Mouse (Mus musculus) right cerebral cortex, postnatal 10 days (tissue): Measurements from ENCODE around the gene Ppbp.
A peak's percentile ranks its signal among the peaks of the same experiment; 100 is the strongest.

Experiments
- DNase-seq, 2 experiments: peaks; one replicate each; pipeline ENCODE4 v3.0.0; 2021; ENCODE audit warnings: low spot score in 2 of 2

Gene Ppbp

DNA sequence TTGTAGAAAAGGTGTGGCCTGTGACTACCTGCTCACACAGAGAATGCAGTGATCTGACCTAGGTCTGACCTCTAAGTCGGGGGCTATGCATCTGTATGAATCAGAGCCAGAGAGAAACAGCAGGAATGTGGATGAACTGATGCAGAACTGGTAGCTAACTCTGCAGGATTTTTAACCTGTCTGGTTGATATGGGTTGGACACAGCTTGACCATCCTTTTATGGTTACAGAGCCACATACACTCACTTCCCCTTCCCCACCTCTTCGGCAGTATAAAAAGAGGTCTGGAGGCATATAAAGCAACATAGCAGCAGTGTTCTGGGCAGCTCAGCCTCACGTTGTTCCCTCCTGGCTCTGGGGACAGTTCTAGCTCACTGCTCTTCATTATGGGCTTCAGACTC lies at the start of gene Ppbp:
Gene Ppbp (plus strand): TSS at position 301 of the 400 bp plus-strand sequence.
- DNase-seq = no peak

DNA sequence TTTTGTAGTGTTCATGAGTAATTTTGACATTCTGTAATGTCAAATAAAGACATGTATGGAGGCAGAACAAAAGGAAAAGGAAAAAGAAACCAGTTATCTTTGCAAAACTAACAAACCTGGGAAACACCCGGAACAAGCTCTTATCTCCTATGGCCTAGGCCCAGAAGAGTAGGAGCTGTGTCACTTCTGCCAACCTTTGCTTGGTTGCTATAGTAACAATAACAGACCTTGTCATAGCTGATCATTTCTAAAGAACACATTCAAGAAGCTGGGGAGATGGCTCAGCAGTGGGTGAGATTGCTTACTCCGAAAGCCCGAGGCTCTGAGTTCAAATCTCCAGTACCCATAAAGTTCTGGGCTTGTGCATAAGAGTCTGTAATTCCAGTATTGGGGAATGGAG lies 45.7 kb upstream of the Ppbp start:
- DNase-seq = no peak

DNA sequence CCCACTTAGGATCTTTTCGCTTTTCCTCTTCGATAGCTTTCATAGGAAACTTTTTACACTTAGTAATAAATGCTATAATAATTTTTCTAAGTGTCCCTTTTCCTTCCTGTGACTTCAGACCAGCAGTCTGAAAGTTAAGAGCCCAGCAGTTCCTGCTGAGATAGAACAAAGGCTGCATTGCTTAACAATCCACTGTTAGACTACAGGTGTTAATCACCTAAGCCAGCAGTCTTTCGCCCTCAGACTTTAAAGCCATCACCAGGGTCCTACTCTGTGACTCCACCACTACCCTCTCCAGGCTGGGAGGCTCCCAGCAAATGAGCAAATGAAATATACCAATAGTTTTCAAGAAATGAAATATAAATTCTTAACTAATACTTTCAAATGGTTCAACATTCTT lies 40.1 kb upstream of the Ppbp start:
- no peak for DNase-seq

DNA sequence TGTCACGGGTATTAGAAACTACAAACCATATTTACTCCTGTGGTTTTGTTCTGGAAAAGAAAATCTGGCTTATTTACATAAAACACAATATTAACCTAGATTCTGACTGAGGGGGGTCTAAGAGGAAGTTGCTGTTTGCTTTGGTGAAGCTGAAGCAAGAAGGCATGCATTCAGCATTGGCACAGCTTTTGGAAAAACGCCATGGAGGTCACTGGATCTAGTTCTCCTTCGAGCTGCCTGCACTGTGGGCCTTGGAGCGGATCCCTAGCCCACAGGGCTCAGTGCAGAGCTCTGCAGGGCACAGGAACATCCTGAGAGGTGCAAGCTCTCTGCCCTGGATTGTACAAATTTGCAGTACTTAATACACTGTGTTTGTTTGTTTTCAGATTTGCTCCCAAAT lies 36.8 kb upstream of the Ppbp start:
- peak in 1 of 2 experiments; percentile 26 for DNase-seq

DNA sequence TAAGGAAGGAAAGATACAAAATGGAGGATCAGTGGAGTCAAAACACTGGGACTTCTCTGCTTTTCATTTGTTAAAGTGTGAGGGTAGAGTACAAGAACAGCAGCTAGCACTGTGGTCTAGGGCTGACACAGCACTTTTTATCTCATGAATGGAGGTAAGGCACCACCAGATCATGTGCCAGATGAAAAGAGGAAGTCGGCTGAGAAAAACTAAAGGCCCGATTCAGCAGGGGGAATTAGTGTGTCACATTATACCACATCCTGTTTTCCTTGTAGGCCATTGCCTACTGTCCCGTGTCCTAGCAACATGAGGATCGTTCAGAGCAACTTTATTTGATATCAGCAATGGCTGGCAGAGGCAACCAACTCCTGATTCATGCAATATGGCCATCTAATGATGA lies 26.3 kb upstream of the Ppbp start:
- no peak for DNase-seq

DNA sequence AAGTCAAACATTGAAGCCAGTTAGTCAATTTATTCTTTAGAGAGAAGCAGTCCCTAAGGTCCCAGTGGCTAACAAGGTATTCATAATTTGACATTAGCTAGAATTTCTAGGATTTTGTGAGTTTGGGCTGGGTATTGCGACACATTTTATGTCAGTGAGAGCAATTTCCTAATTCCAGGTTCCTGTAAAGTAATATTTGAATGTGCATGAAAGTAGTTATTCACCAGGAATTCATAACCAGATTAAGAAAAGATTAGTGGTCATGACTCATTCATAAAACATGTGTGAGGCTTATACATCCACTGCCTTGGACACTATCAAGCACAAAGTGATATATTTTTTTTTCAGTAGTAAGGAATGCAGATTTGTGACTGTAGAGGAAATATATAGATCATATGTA lies 14.4 kb upstream of the Ppbp start:
- no peak for DNase-seq

DNA sequence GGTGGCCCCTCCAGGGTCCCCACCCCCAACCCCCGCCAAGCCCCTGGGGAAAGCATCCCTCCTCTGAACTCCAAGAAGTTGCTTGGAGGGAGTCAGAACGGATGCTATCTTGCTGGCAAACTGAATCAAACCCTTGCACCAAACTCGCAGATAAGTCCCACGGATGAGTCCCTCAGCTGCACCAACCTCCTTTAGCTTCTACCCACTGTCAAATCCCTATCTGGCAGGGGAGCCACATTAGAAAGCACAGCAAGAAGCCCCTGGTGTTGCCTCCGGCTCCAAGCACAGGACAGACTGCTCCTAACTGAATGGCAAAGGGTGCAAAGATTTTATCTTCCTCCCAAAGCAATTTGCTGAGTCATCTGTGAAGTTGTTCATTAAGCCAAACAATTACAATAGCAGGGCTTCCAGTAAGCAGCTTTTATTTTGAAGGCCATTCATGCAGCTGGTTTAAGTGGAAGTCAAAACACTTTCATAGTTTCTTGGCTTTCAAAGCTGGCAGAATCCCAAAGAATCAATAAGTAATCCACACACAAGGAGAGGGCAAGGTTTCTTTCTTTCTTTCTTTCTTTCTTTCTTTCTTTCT lies 10.2 kb upstream of the Ppbp start:
- no peak for DNase-seq

DNA sequence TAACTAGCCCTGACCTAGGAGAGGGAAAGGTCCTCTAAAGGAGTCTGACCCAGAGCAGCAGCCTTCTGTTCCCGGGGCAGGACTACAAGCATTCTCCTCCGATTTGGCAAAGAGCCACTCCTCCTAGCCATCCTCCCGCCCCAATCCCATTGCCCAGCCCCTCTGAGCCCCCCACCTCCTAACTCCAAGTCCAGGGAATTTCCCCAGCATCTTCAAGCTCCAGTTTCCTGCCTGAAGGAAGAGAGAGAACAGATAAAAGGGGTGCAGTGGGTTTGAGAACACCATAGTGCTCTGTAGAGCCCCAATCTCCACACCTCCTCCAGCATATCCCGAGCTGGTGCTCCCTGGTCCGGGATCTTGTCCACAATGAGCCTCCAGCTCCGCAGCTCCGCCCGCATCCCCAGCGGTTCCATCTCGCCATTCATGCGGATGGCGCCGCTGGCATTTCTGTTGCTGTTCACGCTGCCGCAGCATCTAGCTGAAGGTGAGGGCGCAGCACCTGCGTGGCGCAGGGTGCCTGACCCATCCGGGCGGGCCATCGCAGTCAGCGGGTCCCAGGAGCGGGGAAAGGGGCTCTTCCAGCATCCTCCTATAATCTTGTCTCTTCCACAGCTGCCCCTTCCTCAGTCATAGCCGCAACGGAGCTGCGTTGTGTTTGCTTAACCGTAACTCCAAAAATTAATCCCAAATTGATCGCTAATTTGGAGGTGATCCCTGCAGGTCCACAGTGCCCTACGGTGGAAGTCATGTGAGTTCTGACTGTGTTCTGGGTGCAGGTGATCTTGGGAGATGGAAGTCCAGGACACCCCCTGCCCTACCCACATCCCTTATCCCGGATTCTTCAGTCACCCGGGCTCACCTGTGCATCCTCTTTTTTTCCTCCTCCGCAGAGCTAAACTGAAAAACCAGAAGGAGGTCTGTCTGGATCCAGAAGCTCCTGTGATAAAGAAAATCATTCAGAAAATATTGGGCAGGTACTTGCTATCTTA lies 8.9 kb upstream of the Ppbp start, which contains the start of gene Cxcl5:
Gene Cxcl5 (plus strand): TSS at position 284 of the 989 bp plus-strand sequence.
- peak in 1 of 2 experiments; percentile 32 for DNase-seq

DNA sequence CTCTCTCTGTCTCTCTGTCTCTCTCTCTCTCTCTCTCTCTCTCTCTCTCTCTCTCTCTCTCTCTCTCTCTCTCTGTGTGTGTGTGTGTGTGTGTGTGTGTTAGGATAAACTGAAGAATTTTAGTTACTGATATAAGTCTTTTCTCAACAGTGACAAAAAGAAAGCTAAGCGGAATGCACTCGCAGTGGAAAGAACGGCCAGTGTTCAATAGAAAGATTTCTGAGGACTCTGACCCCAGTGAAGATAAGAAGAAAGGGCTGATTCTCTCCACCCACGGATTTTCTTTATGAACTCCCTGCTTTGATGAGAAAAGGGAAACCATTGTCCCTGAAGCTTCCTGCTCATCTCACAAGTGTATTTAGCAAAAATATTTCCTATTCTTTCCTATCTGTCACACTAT lies 8.0 kb upstream of the Ppbp start:
- DNase-seq = no peak

DNA sequence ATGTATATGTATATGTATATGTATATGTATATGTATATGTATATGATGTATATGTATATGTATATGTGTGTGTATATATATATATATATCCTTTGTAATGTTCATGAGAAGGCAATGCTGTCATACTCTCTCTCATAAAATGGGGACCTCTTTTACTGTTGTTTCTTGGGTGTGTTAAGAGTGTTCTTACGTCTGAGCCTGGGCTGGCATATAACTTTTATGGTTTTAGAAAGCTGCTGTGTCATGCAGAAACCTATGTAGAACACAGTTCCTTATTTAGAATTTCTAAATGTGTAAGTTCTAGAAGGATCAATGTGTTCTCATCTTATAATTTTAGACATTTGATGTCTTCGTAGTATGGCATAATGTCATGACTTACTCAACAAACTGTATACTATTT lies 7.5 kb upstream of the Ppbp start:
- DNase-seq = no peak

DNA sequence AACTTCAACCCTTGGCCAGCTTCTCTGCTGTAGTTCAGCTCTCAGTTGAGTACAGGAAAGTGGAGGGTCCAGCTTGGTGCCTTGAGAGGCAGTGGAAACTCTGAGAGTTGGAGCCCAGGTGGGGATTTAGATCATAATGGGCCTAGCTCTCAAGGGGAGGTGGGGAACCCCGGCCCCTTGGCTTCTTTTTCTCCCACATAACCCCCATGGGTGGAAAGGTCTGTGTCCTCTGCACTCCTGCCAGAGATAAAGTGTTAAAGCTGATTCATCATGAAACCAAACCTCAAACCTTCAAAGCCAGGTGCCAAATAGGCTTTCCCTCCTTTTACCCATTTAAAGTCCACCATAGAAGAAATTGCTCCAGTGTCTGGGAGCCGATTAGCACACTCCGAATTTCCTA lies 6.5 kb upstream of the Ppbp start:
- no peak for DNase-seq

DNA sequence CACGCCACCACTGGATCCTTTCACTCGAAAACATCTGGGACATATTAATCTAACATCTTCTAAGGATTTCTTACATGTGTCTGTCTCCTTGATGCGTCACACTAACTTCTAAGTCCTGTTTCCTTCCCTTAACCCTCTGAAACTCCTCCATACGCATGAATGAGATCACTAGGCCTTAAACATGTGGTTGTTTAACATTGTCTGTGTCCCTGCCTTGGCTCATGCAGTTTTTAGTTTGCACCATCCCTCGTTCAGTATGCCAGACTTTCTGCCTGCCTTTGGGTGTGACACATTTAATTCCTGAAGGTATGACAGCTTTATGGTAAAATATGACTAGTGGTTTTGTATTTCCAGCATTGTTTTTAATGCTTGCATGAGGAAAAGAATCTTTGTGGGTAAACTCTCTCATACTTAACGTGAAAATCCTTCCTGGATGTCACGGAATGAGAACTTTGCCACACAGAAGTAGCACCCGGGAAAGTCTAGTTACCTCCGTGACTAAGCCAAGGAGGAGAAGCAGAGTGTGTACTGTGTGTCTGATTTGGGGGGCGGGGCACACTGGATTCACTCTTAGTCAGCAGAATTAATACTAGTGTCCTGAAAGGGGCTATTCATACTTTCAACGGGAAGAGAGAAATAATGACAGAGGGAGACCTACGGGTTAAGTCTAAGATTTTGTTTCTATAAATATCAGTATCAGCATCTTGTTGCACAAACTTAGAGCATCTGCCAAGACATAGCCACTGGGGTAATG lies 4.2 kb upstream of the Ppbp start:
- DNase-seq = no peak

DNA sequence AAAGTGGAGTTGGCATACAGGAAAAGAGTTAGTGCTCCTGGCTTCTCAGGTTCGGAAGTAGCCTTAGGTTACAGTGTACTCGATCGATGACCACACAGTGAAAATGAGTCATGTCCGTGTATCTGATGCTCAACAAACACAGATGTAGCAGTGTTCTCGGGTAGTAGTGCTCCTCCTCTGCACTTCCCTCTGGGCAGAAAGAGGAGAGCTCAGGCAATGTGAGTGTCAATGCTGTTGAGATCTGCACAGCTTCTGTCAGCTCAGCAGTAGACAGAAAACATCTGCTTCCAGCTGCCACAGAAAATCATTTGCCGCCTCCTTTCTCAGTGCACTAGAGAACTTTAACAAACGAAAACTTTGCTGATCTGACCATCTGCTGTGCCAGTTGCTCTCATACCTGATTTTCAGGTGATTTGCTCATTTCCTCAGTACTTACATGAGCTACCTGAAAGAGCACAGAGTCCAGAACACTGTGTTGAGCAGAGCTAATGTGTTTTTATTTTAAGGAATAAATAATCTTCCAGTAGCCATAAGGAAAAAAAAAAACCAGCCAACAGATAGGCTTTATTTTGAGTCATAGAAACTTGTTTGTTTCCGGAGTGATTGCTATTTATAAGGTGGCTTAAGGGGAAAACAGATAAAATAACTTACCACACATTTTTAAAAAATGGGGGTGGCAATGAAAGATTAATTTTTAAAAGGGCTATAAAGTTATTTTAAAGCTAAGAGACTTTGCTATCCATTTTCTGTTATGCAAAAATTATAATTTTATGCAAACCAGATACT lies 2.3 kb upstream of the Ppbp start:
- no peak for DNase-seq

DNA sequence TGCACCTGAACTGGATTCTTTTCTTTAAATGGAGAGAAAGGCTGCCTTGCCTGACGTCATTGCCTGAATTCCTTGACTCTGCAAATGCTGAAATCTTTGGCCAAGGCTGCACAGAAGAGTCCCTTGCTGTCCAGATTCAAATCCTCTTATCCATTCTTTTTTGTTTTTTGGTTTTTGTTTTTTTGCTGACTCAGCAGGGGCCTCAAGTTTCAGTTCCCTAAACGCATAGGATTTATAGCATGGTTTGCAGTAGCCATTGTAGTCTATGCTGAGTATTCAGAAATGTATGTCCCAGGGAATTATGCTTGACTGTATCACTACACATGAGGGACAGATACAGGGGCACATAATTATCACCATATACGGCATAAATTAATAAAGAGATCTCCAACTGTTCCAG lies 3.1 kb downstream of the Ppbp start:
- no peak for DNase-seq

DNA sequence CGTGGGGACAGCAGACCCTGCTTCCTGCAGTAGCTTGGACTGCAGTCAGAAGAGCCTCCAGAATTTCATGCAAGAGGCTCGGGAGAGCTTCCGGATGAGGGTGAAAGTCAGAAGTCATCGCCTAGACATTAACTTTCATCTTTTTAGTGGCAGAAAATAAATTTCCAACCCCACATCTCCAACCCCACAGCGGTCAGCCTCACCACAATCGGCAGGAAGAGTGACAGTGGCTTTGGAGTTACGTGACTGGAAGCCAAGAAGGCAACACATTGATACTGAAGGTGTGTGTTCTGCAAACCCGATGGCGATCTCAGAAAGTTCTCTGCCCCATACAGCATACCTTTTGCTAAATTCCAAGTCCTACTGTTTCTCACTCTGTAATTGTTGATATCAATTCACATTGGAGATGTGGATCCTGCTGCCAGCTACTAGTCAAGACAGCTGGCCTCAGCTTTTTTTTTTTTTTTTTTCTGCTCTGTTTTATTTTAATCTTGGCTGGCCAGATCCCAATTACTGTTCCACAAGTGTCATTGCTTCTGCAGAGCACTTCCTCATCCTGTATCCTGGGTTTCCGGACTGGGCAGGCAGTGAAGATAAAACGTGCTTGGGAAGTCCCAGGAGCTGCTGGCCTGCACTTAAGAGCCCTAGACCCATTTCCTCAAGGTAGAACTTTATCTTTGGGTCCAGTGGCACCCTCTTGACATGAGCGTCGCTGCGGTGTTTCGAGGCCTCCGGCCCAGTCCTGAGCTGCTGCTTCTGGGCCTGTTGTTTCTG lies 3.7 kb downstream of the Ppbp start, which contains the start of gene Pf4:
Gene Pf4 (plus strand): TSS at position 556 of the 774 bp plus-strand sequence.
- DNase-seq = no peak

DNA sequence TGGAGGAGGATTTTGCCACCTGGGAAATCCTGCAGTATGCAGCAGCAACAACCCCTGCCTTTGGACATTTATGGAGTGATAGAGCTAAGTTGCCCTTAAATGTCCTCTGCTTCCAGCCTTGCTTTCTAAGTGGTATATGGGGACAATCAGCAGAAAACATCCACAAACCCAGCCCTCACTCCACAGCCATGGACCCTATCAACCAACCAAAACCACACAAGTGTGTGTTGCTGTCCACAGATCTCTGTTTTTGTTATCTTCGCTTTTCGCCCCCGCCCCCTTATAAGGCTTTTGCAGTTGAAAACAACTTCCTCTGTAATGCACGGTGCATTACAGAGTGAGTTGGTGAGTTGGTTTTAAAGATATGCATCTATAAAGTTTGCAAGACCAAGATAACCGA lies 7.2 kb downstream of the Ppbp start:
- no peak for DNase-seq

DNA sequence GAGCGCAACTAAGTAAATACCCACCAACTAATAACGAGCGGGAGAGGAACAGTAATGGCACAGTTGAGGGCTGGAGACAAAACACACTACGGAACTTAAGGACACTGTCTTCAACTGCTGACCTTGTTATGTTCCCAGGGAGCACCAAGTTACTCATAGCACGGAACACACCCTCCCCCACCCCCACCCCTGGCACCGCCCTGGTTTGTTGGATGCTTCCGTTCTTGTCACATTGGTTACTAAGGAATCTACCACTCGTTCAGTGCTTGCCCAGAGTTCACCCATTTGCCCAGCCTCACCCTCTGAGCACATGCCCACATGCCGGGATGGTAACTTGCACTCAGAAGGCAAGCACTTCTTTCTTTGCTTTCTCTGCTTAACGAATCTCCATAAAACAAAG lies 9.3 kb downstream of the Ppbp start:
- no peak for DNase-seq

DNA sequence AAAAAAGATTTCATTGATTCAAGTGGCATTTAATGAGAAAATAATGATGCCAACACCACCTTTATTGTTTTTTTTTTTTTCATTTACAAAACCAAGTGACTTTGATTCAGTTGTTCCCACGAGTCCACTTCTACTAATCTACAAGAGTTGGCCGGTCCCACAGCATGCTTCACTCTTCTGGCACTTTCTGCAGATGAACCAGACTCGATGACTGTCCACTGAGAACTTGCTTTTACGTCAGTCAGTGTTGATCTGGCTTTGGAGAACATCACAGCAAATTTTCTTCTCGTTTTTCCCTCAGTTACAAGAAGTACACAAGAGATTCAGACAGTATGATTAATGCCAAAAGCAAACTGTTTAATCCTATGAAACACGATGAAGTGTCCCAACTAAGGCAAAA lies 10.5 kb downstream of the Ppbp start:
- DNase-seq = no peak

DNA sequence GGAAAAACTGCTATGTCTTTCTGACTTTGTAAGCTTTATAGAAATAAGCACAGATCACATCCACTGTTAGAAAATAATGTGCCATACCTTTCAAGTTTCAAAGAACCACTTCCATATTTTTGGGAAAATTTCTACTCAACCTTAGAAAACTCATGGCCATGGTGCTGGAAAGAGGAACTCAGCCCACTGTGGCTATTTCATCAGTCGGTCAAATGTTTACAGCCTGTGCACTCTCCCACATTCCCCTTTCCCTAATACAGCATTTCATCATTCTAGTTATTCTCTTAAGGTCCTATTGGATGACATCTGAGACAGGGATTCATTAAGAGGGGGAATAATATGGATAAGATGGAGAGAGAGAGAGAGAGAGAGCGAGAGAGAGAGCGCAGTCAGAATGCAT lies 15.4 kb downstream of the Ppbp start:
- DNase-seq = no peak

DNA sequence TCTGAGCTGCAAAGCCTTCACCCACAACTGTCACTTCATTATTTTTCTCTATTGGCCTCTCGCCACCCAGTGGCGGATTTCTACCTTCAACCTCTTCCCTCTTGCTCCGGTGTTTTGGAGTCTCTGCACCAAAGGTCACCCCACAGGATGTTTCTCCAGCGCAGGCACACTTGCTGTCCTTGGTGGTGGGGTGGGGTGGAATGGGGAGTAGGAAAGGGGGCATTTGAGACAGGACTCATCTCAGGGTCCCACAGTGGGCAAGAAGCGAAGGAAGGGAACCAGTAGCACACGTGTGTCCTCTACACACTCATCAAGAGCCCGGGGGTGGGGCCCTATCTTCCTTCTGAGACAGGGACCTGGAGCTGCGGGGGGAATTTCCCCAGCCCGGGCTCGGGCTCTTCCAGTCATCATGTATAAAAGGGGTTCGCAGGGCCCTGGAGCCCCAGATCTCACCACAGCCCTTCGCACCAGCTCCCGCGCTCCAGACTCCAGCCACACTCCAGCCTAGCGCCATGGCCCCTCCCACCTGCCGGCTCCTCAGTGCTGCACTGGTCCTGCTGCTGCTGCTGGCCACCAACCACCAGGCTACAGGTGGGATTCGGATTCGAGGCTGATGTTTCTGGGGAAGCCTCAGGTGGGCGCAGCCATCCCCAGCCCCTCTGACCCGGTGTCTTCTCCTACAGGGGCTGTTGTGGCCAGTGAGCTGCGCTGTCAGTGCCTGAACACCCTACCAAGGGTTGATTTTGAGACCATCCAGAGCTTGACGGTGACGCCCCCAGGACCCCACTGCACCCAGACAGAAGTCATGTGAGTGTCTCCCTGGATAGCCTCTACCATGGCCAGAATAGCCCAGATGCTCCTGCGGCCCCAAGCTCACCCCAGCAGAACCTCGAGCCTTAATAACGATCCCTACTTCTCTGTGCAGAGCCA lies 17.6 kb downstream of the Ppbp start, which contains the start of gene Cxcl3:
Gene Cxcl3 (plus strand): TSS at position 445 of the 930 bp plus-strand sequence.
- DNase-seq = peak in 1 of 2 experiments; percentile 29
